Mouse (Mus musculus): ENCODE measurements around the gene Aim2. TPM values are rescaled to one million over a fixed set of nuclear protein-coding genes. Genes with fewer than 3 reads are reported as not detected.
"Not testable (repeated sequence)": the region's sequence is repeated elsewhere in the genome, so short reads cannot be mapped to it uniquely, and the experiment has no call there.

The Aim2 gene
- total RNA-seq (2015; ENCODE audit: low replicate concordance) (101 and 132 TPM in 2 replicates), total RNA-seq (2017; ENCODE audit: low replicate concordance) (121 and 141 TPM in 2 replicates)

- ATAC-seq (replicated peaks; ENCODE audit: low FRiP score, poor library complexity, severe bottlenecking), result peak; percentile 58; the same call in 1 of the 2 replicates
Measured at GRCm38 (mm10) chr1:173350372-173350957, at the start of gene Aim2. TSS of gene Aim2 (plus strand) at chr1:173350879.

GRCm38 (mm10) chr1:173302795-173303194 is 47.9 kb upstream of the Aim2 start:
- ATAC-seq (replicated peaks; ENCODE audit: low FRiP score, poor library complexity, severe bottlenecking), result not testable (repeated sequence)

- not testable (repeated sequence) for ATAC-seq (replicated peaks; ENCODE audit: low FRiP score, poor library complexity, severe bottlenecking)
Measured at GRCm38 (mm10) chr1:173313535-173314050, 37.1 kb upstream of the Aim2 start.

GRCm38 (mm10) chr1:173315725-173316124 is 35.0 kb upstream of the Aim2 start:
- ATAC-seq (replicated peaks; ENCODE audit: low FRiP score, poor library complexity, severe bottlenecking), result no peak

GRCm38 (mm10) chr1:173317925-173318477 is 32.7 kb upstream of the Aim2 start:
- ATAC-seq (replicated peaks; ENCODE audit: low FRiP score, poor library complexity, severe bottlenecking), result 0 out of 2 replicates have a peak, but pooled peaks have one; percentile 45

- ATAC-seq (replicated peaks; ENCODE audit: low FRiP score, poor library complexity, severe bottlenecking), result 0 out of 2 replicates have a peak, but pooled peaks have one; percentile 28
Measured at GRCm38 (mm10) chr1:173321593-173322248, 29.0 kb upstream of the Aim2 start.

GRCm38 (mm10) chr1:173322249-173322627 is 28.4 kb upstream of the Aim2 start:
- ATAC-seq (replicated peaks; ENCODE audit: low FRiP score, poor library complexity, severe bottlenecking), result no peak

GRCm38 (mm10) chr1:173323839-173324585 is 26.7 kb upstream of the Aim2 start:
- ATAC-seq (replicated peaks; ENCODE audit: low FRiP score, poor library complexity, severe bottlenecking), result peak; percentile 67

- ATAC-seq (replicated peaks; ENCODE audit: low FRiP score, poor library complexity, severe bottlenecking), result no peak
Measured at GRCm38 (mm10) chr1:173324961-173325360, 25.7 kb upstream of the Aim2 start.

GRCm38 (mm10) chr1:173325395-173325794 is 25.3 kb upstream of the Aim2 start:
- ATAC-seq (replicated peaks; ENCODE audit: low FRiP score, poor library complexity, severe bottlenecking), result no peak

GRCm38 (mm10) chr1:173326552-173326951 is 24.1 kb upstream of the Aim2 start:
- ATAC-seq (replicated peaks; ENCODE audit: low FRiP score, poor library complexity, severe bottlenecking), result no peak

GRCm38 (mm10) chr1:173328446-173328845 is 22.2 kb upstream of the Aim2 start:
- no peak for ATAC-seq (replicated peaks; ENCODE audit: low FRiP score, poor library complexity, severe bottlenecking)

GRCm38 (mm10) chr1:173329185-173329584 is 21.5 kb upstream of the Aim2 start:
- ATAC-seq (replicated peaks; ENCODE audit: low FRiP score, poor library complexity, severe bottlenecking), result peak; percentile 52

GRCm38 (mm10) chr1:173329743-173330142 is 20.9 kb upstream of the Aim2 start:
- ATAC-seq (replicated peaks; ENCODE audit: low FRiP score, poor library complexity, severe bottlenecking), result no peak

GRCm38 (mm10) chr1:173332418-173332817 is 18.3 kb upstream of the Aim2 start:
- peak; percentile 15 for ATAC-seq (replicated peaks; ENCODE audit: low FRiP score, poor library complexity, severe bottlenecking)

GRCm38 (mm10) chr1:173333312-173334253 is 17.1 kb upstream of the Aim2 start, which contains the start of gene Ackr1:
TSS of gene Ackr1 (minus strand) at chr1:173333750.
- peak; percentile 73 for ATAC-seq (replicated peaks; ENCODE audit: low FRiP score, poor library complexity, severe bottlenecking)

- ATAC-seq (replicated peaks; ENCODE audit: low FRiP score, poor library complexity, severe bottlenecking), result no peak
Measured at GRCm38 (mm10) chr1:173335903-173336302, 14.8 kb upstream of the Aim2 start.

- no peak for ATAC-seq (replicated peaks; ENCODE audit: low FRiP score, poor library complexity, severe bottlenecking)
Measured at GRCm38 (mm10) chr1:173337008-173337407, 13.7 kb upstream of the Aim2 start.

GRCm38 (mm10) chr1:173339543-173339942 is 11.1 kb upstream of the Aim2 start:
- ATAC-seq (replicated peaks; ENCODE audit: low FRiP score, poor library complexity, severe bottlenecking), result peak; percentile 87

All from erythroid progenitor cell, adult 5-6 weeks (primary cell).